Mouse (Mus musculus) kidney, adult 9 months (tissue): ENCODE measurements around the gene Rpl14.

ENCODE experiments used
- DNase-seq: peaks from one replicate; pipeline ENCODE4 v3.0.0; 2022

The Rpl14 gene

DNA sequence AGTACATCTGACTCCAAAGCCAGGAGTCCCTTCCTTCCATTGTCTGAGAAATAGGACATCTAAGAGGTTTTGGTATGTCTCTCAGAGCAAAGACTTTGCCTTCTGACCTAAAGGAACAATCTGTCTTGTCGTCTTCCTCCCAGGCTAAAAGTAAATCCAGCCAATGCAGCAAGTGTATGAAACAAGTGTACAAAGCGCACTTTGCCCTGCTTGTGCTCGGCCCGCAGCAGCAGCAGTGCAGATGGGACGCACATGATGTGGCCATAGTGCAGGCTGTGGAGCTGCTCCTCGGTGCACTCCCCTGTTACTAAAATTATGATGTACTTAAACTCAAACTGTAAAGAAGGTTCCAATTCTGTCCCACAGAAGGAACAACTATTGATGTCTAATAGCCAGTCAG is 46.9 kb downstream of the Rpl14 start:
- DNase-seq: no peak

DNA sequence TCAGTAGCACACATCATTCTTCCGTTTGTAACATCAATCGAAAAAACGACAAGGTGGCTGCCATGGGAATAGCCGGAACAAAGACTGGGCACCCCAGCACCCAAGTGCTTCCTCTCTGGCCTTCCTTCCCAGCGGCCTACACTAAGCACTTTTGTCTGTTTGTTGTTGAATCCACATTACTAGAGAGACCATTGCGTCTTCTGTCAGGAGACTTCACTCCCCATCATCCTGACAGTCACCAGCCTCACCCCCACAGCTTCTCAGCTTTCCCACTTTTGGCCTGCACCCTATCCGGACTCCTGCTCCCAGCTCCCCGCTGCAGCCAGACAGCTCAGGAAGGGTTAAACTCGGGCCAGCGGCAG is 48.1 kb downstream of the Rpl14 start:
- no peak for DNase-seq

DNA sequence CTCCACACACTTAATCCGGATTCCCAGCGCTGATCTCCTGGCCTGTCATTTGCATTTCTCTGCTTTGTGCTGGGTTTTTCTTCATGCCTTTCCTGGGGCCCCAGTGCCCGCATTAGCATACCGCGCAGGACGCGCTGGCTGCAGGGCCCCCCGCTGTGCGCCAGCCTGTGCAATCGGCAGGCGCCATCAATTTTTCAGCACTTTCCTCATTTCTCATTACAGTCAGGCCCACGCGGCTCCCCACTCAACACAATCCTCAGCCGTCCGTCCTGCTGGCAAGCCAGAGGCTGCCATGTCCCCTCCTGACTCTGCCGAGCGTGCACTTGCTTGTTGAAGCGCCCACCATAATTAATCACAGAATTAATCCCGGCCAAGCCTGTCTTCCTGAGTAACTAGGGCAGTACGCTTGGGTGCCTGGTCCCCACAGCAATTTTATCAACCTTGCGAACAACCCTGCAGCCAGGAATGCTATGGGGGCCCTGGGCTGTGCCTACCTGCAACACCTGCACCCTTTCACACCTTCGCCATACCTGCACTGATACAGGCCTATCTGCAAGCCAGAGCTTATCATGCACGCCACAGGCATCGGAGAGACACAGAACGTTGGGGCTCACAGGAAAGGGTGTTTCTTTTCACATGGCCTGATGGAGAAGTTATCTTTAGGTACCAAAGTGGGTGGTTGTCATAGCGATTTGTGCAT is 48.6 kb downstream of the Rpl14 start:
- DNase-seq: no peak

- no peak for DNase-seq
These were observed 49.1 kb downstream of the Rpl14 start for GRCm38 (mm10) chr9:120620409-120620745.
